Mouse (Mus musculus) CH12.LX (cell line): ENCODE measurements around the gene Crnkl1. TPM values are rescaled to one million over a fixed set of nuclear protein-coding genes. Genes with fewer than 3 reads are reported as not detected.

ENCODE experiments used
- DNase-seq: peaks from one replicate; pipeline ENCODE4 v3.0.0-alpha.2; 2013; ENCODE audit errors: extremely low read depth
- H3K27ac ChIP-seq: 2 replicates; pipeline ENCODE4 v1.5.1; 2012; ENCODE audit warnings: low read depth, mild to moderate bottlenecking, control low read depth, moderate library complexity; ENCODE audit not compliant: insufficient read depth
- H3K27me3 ChIP-seq: replicated peaks from 2 replicates; pipeline ENCODE3; 2012; ENCODE audit warnings: inconsistent platforms
- H3K36me3 ChIP-seq, 2 experiments: replicated peaks in 1 of 2; 2 replicates each; pipeline versions ENCODE3 to v1.6.1; 2012; ENCODE audit warnings: inconsistent platforms in 1 of 2, low read length in 1 of 2, mild to moderate bottlenecking in 1 of 2, mixed read lengths in 1 of 2, moderate library complexity in 1 of 2; ENCODE audit not compliant: control insufficient read depth in 1 of 2, insufficient read depth in 1 of 2
- H3K4me1 ChIP-seq, 2 experiments: 2 replicates each; pipeline ENCODE4 v1.6.1; 2012; ENCODE audit warnings: inconsistent platforms in 1 of 2, moderate library complexity in 1 of 2; ENCODE audit not compliant: insufficient read depth in 2 of 2, control insufficient read depth in 1 of 2
- H3K4me2 ChIP-seq: 2 replicates; pipeline ENCODE4 v1.6.1; 2012; ENCODE audit warnings: low read depth, mild to moderate bottlenecking, control low read depth; ENCODE audit not compliant: poor library complexity, insufficient read depth, severe bottlenecking
- H3K4me3 ChIP-seq, 3 experiments: fragments of 150-350 bp in 1 of 3; sonication (generic) in 1 of 3; replicated peaks in 1 of 3; 2 replicates each; pipeline versions ENCODE3 to v1.5.1; 2011 to 2012; ENCODE audit warnings: low read depth in 2 of 3, low read length in 2 of 3, mild to moderate bottlenecking in 2 of 3, moderate library complexity in 2 of 3, control low read depth in 1 of 3, improper control_type of control experiment in 1 of 3, inconsistent platforms in 1 of 3, mixed read lengths in 1 of 3; ENCODE audit not compliant: poor library complexity in 1 of 3
- H3K79me2 ChIP-seq: replicated peaks from 2 replicates; pipeline ENCODE4 v1.6.1; 2012; ENCODE audit warnings: mild to moderate bottlenecking, moderate library complexity; ENCODE audit not compliant: control insufficient read depth, poor library complexity, insufficient read depth, severe bottlenecking; ENCODE audit errors: extremely low read depth
- H3K9ac ChIP-seq: 2 replicates; pipeline ENCODE4 v1.6.1; 2012; ENCODE audit warnings: low read depth, mild to moderate bottlenecking, control low read depth, moderate library complexity; ENCODE audit not compliant: insufficient read depth
- H3K9me3 ChIP-seq: replicated peaks from 2 replicates; pipeline ENCODE3; 2012; ENCODE audit warnings: low read length, inconsistent platforms, mixed read lengths
- CHD1 ChIP-seq: IDR thresholded peaks from 2 replicates; pipeline ENCODE4 v1.6.1; 2012; ENCODE audit warnings: low read depth, low read length, improper control_type of control experiment, inconsistent platforms
- CTCF ChIP-seq, 2 experiments: IDR thresholded peaks in 1 of 2; conservative IDR thresholded peaks in 1 of 2; 2 replicates each; pipeline ENCODE4 v1.5.1; 2011 to 2012; ENCODE audit warnings: low read depth in 2 of 2, low read length in 2 of 2, improper control_type of control experiment in 1 of 2, inconsistent platforms in 1 of 2, mild to moderate bottlenecking in 1 of 2, moderate library complexity in 1 of 2
- EP300 ChIP-seq: IDR thresholded peaks from 2 replicates; pipeline ENCODE4 v1.6.1; 2011; ENCODE audit warnings: low read length, improper control_type of control experiment
- JUND ChIP-seq: conservative IDR thresholded peaks from 2 replicates; pipeline ENCODE4 v1.6.1; 2011; ENCODE audit warnings: low read depth, low read length, improper control_type of control experiment
- MEF2A ChIP-seq: IDR thresholded peaks from 2 replicates; pipeline ENCODE4 v1.6.1; 2014; ENCODE audit warnings: low read depth, mild to moderate bottlenecking, inconsistent platforms, low read length, improper control_type of control experiment, borderline replicate concordance
- MYC ChIP-seq: IDR thresholded peaks from 2 replicates; pipeline ENCODE4 v1.6.1; 2011; ENCODE audit warnings: low read depth, mild to moderate bottlenecking, improper control_type of control experiment, low read length
- NELFE ChIP-seq: IDR thresholded peaks from 2 replicates; pipeline ENCODE4 v1.6.1; 2011; ENCODE audit warnings: low read depth, low read length, improper control_type of control experiment
- NRF1 ChIP-seq: IDR thresholded peaks from 2 replicates; pipeline ENCODE4 v1.6.1; 2014; ENCODE audit warnings: low read depth, mild to moderate bottlenecking, inconsistent platforms, low read length, improper control_type of control experiment, moderate library complexity
- SIN3A ChIP-seq: IDR thresholded peaks from 2 replicates; pipeline ENCODE4 v1.6.1; 2012; ENCODE audit warnings: low read length, improper control_type of control experiment, inconsistent platforms
- SMC3 ChIP-seq: IDR thresholded peaks from 2 replicates; pipeline ENCODE4 v1.6.1; 2011; ENCODE audit warnings: low read depth, low read length, improper control_type of control experiment
- ZKSCAN1 ChIP-seq: IDR thresholded peaks from 2 replicates; pipeline ENCODE4 v1.6.1; 2012; ENCODE audit warnings: low read depth, inconsistent platforms, low read length, improper control_type of control experiment, borderline replicate concordance
- ZMIZ1 ChIP-seq: IDR thresholded peaks from 2 replicates; pipeline ENCODE4 v1.6.1; 2012; ENCODE audit warnings: low read depth, mild to moderate bottlenecking, inconsistent platforms, low read length, improper control_type of control experiment
- ZNF384 ChIP-seq: IDR thresholded peaks from 2 replicates; pipeline ENCODE4 v1.6.1; 2012; ENCODE audit warnings: low read depth, low read length, improper control_type of control experiment, inconsistent platforms
- dilution Hi-C: fragments of 300-500 bp; cut with MboI; formaldehyde crosslinking; loops from 2 replicates; pipeline ENCODE4 v1.14.3; 2020; ENCODE audit warnings: low sequenced_read_pairs; ENCODE audit not compliant: extremely low pct_unique_long_range_greater_than_20kb, extremely low pct_ligation_motif_present
- in situ Hi-C: fragments of 300-500 bp; cut with MboI; formaldehyde crosslinking; loops from 3 replicates; pipeline ENCODE4 v1.14.3; 2019; ENCODE audit warnings: low sequenced_read_pairs, low pct_ligation_motif_present, low pct_unique_long_range_greater_than_20kb, mixed read lengths
- polyA plus RNA-seq: library from polyadenylated mRNA; unstranded; fragments of >175 nt; gene quantifications from 2 replicates; pipeline ENCODE4 v1.2.1, GENCODE M21; 2012; ENCODE audit warnings: low read depth; ENCODE audit not compliant: insufficient read length
- total RNA-seq, 2 experiments: library from RNA; depleted of rRNA; stranded (reverse); fragments of 300-350 nt in 1 of 2; fragments of >200 nt in 1 of 2; gene quantifications; 2 replicates each; pipeline ENCODE4 v1.2.3; 2012 to 2014

Crnkl1 gene
- total and polyA plus RNA-seq, 3 experiments, result 18.8 to 31.6 (median 30.4) TPM

DNA sequence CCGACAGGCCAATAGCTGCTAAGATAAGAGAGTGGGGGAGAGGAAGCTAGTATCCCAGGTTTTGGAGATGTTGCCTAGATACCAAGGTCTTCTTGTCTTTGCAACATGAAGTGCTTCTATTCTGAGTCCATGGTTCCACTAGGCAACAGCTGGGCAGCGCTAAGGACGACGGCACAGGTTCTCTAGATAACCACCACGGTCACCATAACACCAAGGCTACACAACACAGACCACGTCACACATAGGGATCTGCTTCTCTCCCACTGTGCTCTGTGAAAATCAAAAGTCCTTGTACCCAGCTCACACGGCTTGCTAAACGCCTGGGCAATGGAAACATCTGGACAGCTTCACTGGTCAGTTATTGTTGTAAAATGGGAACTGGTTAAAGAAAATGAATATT is 2.2 kb upstream of the Crnkl1 start:
- Histone ChIP-seq H3K9ac (no peak overlapping the region), H3K79me2 (peaks cover 10% of the 10 kb centered on the region), H3K4me2 (peak overlapping the region; percentile 87), H3K4me3 (no peak overlapping the region), H3K9me3 (no peaks in the 10 kb centered on the region), H3K27ac (no peak overlapping the region), H3K27me3 (peaks cover 25% of the 10 kb centered on the region), H3K4me1 (peaks cover 6 to 10% of the 10 kb centered on the region in 2 experiments; a peak in 3 of 4 replicates), H3K36me3 (peaks cover 3 to 8% of the 10 kb centered on the region in 2 experiments)
- in situ Hi-C loops, result no loop called here
- dilution Hi-C loops, result no loop called here
- TF ChIP-seq NELFE (no peak), ZMIZ1 (no peak), ZKSCAN1 (no peak)
- no peak for DNase-seq

DNA sequence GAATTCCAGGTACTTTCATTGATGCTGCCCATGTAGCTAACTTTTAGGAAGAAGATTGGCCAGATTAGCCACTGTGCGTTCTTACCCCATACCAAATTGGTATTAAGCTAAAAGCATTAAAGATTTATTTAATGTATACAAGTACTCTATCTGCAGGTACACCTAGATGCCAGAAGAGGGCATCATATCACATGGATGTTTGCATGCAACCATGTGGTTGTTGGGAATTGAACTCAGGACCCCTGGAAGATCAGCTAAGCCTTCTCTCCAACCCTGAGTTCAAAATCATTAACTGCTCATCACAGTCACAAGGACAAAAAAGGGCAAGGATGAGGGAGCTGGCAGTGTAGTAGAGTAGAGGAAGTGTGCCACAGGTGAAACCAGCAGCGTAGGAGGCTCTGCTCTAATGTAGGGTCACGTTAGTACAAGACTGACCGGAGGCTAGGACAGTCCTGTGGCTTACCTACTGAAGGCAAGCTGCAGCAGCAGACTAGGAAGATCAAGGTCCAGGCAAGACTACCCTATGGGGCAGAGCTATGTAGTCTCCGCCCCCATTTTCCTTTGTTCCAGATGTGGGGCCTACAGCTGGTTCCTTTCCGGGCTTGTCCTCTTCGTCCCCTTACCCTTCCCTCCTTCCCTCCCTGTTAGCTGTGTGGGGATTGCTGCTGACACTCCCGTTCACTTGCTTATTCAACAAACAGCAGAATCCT is 13.7 kb downstream of the Crnkl1 start:
- DNase-seq, result no peak
- Histone ChIP-seq H3K4me2 (no peak overlapping the region), H3K27ac (no peak overlapping the region), H3K4me3 (no peak overlapping the region), H3K4me1 (no peaks in the 10 kb centered on the region), H3K79me2 (no peaks in the 10 kb centered on the region), H3K27me3 (no peaks in the 10 kb centered on the region), H3K9ac (no peak overlapping the region), H3K9me3 (no peaks in the 10 kb centered on the region), H3K36me3 (peaks cover 49 to 93% of the 10 kb centered on the region in 2 experiments)
- TF ChIP-seq SMC3 (peak; percentile 12; the same call in 1 of the 2 replicates), CHD1 (no peak), ZKSCAN1 (no peak), NRF1 (no peak), EP300 (no peak), MYC (peak; percentile 61; the same call in 1 of the 2 replicates), JUND (no peak), MEF2A (no peak), SIN3A (no peak), CTCF (conservative IDR thresholded peaks at IDR 0.05 in 1 of 2, IDR thresholded peaks at IDR 0.05 in 1 of 2; ENCODE audit: low read depth in 2 of 2, low read length in 2 of 2) (peak in 1 of 2 experiments; percentile 40; a peak in 3 of 4 replicates), ZNF384 (no peak)
- dilution Hi-C loops, result no loop called here
- in situ Hi-C loops, result no loop called here
